Mouse (Mus musculus): ENCODE results near the gene Slc5a3. TPM values are rescaled to one million over a fixed set of nuclear protein-coding genes. Genes with fewer than 3 reads are reported as not detected.

Slc5a3 gene
- total RNA-seq (2015) (2.9 and 3.0 TPM in 2 replicates), total RNA-seq (2017) (3.1 and 4.7 TPM in 2 replicates)

DNA sequence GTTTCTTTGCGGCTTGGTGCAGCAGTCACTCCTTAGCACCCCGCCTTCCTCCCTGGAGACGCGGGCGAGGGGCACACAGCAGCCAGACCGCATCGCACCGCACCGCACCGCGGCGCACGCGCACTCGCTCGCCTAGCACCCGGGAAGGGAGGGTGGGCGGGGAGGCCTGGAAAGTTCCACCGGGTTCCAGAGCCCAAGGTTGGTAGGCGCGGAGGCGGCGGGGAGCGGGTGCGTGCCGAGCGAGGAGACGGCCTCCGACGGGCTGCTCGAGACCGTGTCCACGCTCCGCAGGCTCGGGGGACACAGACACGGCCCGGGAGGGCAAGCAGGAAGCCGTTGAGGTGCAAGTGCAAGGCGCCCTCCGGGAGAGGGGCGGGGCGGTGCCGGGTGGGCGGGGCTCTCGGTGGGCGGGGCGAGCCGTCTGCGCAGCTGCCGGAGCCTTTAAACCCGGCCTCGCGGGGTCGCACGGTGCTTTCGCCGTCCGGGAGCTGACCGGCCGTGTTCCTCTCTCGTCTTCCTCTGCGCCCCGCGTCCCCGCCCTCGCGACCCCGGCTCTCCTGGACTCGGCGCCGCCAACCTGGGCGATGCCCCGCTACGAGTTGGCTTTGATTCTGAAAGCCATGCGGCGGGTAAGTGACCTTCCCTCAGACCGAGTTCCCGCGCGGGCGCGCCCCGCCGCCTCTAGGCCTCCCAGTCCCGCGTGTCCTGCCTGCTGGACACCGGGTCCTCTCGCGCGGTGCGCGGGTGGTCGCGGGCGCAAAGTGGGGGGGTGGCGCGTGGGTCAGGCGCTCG lies at the start of gene Slc5a3, which contains the start of the genes Mrps6 and Gm49711:
Gene Slc5a3, plus strand, starts transcription at position 471 of the 792 bp plus-strand sequence.
Gene Mrps6, plus strand, starts transcription at position 419 of the 792 bp plus-strand sequence.
Gene Gm49711, plus strand, starts transcription at position 465 of the 792 bp plus-strand sequence.
- ATAC-seq (replicated peaks; ENCODE audit: poor library complexity): peak; percentile 77

DNA sequence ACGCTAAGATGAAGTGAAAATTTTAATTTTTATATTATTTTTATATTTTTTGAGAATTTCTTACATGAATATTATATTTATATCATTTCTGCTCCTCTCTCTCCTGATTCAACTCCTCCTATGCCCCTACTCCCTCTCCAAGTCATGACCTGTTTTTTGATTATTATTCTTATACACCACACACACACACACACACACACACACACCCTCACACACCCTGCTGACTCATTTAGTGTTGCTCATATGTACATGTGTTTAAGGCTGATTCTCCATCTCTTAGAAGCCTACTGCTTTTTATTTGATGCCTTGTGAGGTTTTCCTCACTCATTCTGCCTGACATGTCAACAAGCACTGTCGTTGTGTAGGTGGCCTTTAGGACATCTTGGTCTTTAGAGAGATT lies 48.5 kb upstream of the Slc5a3 start:
- ATAC-seq (replicated peaks; ENCODE audit: poor library complexity): no peak

DNA sequence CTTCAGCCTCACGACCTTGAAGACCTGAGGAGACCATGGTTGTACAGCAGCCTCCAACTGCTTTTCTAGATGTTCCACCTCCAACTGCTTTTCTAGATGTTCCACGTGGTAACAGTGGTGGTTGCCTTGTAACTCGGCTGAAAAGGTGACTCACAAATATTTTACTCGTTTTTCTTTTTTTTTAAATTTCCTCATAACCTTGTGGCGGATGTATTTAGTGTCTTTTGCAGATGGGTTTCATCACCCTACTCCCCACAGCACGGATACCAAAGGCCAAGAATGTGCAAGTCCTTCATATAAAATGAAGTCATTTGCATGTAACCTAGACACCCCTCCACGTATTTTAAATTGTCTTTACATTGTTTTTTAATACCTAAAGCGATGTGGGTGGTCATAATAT lies 41.3 kb upstream of the Slc5a3 start:
- peak; percentile 40 for ATAC-seq (replicated peaks; ENCODE audit: poor library complexity)

DNA sequence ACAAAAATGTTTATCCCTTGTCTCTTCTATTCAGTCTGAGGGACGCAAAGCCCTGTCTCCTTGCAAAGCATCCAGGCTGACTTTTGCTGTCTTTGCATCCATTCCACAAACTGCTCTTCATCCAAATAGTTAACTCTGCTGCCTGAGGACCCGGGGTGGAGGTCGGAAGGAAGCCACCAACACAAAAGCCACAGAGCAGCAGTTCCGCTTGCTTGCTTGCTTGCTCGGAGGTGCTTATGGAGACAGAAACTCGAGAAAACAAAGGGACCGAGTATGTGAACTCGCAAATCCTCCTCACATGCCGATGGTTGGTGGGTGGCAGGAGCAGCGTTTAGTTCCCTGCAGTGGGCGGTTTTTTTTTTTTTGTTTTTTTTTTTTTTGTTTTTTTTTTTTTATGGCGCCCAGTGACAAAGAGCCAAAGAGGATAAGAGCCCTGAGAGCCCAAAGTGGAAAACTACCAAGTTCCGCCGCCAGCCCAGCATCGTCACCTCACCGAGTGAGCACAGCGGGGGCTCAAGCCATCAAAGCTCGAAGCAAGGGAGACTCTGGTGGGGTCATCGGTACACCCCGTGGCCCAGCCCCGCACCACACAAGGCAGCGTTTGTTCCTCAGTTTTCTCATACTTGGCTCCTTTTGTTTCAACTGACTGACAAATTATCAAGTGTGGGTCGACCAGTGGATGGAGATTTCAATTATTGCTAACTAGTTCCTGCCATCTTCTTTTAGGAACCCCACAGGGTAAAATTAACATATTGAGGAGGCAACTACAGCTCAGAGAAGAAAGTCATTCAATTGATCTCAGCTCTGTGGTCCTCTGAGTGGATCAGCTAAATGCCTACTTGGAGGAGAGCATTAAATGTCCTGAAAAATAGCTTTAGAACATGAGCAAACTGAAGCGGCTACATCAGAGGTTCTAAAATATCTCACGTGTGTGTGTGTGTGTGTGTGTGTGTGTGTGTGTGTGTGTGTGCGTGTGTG lies 38.7 kb upstream of the Slc5a3 start:
- peak; percentile 58 for ATAC-seq (replicated peaks; ENCODE audit: poor library complexity)

DNA sequence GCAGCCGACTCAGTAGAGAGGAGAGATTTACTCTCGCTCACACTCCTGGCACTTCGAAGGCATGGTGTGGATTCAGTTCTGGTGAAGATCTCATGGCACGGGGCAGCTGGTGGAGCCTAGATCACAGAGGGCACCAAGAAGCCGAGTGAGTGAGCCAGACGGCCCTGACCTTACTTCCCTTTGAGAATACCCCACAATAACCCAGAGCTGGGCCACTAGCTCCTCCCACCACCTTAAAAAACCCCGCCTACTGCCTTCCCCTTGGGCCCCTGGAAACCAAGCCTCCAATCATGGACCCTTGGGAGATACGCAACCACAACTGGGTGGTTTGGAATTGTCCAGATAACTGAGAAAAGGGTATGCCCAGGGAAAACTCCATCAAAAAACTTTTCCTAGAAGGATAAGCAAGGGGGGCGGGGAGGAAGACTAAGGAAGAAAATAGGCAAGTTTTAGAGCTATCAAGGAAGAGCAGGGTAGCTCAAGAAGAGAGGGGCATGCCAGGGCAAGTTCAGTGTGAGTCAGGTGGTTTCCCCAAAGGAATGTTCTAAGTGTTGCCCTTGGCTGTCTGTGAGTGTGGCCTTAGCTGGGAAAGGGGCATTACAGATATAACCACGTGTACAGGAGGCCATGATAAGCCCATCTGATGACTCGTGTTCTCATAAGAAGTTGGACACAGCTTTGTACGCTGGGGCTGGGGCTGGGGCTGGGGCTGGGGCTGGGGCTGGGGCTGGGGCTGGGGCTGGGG lies 36.3 kb upstream of the Slc5a3 start:
- peak; percentile 37 for ATAC-seq (replicated peaks; ENCODE audit: poor library complexity)

DNA sequence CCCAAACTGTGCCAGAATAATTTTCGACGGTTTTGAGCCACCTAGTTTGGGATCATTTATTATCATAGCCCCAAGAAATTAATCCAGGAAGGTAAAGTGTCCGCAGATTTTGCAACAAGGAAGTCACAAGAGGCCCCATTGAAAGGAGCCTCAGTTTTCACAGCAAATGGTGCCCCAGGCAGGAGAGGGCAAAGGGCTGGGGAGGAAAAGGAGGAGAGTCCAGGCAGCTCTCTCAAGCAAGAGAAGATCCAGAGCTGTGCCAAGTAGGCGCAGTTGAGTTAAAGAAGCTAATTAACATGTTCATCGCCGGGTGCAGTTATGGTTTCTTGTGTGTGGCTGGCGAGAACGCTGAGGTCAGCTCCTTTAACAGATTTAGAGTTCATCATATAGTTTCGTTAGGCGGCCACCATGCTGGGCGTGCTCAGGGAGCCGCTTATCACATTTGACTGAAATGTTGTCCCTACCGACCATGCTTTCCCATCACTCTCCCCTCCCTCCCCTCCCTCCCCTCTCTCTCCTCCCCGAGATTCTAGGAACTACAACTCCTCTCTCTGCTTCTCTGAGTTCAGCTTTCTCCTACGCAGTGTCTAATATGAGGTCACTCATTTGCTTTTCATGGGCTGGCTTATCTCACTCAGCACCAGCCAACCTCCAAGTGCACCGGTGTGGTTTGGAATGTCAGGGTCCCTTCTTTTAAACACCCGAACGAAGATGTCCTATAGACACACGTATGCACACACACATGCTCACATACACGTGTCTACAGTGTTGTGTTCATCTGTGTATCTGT lies 35.4 kb upstream of the Slc5a3 start:
- ATAC-seq (replicated peaks; ENCODE audit: poor library complexity): no peak

DNA sequence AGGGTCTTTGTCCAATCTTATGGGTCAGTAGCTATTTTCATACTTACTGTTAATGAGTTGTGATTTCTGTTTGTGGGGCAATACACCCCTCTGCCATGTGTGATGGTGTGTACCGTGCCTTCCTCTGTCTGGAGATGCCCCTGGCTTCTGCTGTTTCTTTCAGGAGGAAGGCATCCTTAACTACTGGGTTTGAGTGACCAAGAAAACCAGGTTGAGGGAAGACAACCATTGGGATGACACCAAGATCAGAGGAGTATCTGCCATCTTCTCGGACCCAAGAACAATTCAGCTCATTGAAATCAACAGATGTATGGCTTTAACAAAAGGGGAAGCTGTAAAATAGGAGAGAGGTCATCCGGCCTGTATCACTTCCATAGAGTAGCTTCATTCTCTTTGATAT lies 24.8 kb upstream of the Slc5a3 start:
- no peak for ATAC-seq (replicated peaks; ENCODE audit: poor library complexity)

DNA sequence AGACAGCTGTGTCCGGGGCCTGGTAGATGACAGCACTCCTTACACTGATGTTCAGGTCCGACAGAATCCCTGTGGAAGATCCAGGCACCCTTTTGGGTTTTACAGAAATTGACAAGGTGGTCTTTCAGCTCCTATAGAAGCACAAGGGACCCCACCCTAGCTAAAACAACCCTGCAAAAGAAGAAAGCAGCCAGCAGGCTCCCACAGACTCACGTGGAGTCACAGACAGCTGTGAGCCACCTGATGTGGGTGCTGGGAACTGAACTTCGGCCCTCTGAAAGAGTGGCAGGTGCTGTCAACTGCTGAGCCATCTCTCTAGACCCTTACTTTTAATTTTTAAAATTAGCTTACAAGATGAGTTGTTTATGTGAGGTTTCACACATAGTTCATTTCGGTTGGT lies 23.4 kb upstream of the Slc5a3 start:
- no peak for ATAC-seq (replicated peaks; ENCODE audit: poor library complexity)

DNA sequence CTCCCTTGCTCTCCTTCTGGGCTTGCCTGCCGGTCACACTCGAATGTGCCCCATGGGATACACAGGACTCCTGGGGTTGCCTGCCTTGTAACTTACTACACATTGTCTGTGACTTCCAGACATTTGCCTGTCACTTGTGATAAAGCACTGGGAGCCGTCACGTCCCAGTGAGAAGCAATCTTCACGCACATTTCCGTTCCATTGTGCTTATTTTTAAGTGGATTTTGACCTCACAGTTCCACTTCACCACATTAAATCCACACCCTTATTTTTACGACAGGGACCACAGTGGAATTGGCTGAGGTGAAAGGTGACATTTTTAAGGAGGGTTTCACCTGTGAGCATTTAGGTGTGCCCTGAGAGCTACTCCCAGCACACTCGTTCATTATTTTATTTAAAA lies 21.4 kb upstream of the Slc5a3 start:
- ATAC-seq (replicated peaks; ENCODE audit: poor library complexity): no peak

DNA sequence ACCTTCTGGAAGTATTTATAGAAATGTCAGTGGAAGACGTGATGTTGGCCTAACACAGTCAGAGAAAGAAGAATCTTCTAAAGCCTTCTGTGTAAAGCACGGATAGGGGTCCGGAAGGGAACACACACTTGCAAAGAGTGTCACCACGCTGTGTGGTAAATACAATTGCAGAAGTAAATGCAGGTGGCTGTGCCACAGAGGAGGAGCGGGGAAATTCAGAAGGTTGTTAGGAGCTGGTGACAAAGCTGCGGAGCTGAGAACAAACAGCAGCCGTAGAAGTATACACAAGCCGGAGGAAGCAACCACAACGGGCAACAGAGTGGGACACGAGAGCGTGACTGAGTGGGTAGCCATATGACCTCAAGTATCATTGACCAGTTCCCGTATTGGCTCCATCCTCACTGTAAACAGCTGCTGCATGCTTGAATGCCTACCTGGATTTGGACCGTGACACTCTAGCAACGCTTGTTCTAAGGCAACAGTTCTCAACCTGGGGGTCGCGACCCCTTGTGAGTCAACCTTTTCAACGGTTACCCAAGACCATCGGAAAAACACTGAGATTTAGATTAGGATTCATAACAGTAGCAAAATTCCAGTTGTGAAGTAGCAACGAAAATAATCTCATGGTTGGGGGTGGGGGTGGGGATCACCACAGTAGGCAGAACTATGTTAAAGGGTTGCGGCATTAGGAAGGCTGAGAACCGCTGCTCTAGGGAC lies 20.1 kb upstream of the Slc5a3 start:
- ATAC-seq (replicated peaks; ENCODE audit: poor library complexity): peak; percentile 88

DNA sequence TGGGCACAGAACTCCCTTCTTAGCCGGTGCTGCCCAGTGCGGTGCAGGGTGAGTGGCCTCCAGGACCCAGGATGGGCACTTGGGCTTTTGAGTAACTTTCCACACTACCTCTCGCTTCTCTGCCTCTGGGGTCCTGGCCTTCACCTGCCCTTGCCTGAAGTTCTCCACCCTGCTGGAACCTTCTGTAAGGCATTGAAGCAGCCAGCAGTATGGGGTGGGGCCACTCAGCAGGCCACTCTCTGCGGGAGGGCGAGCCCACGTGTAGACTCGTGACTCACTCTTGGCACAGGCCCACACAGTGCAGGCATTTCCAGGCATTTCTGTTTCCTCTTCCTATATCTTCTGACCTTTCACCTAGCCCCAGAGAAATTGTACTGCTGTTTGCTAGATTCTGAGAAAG lies 18.7 kb upstream of the Slc5a3 start:
- ATAC-seq (replicated peaks; ENCODE audit: poor library complexity): no peak

DNA sequence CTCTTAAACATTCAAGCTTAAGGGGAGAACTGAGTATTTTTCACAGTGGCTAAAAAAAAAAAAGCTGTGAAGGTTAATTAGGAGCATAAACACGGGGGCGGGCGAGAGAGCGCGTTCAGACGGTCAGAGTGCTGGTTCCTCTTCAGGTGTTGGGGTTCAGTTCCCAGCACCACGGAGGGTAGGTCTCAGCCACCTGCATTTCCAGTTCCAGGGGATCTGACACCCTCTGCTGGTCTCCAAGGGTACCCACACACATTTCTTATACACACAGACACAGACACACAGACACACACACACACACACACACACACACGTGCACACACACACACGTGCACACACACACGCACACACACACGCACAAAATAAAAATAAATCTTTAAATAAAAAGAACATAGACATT lies 18.2 kb upstream of the Slc5a3 start:
- no peak for ATAC-seq (replicated peaks; ENCODE audit: poor library complexity)

DNA sequence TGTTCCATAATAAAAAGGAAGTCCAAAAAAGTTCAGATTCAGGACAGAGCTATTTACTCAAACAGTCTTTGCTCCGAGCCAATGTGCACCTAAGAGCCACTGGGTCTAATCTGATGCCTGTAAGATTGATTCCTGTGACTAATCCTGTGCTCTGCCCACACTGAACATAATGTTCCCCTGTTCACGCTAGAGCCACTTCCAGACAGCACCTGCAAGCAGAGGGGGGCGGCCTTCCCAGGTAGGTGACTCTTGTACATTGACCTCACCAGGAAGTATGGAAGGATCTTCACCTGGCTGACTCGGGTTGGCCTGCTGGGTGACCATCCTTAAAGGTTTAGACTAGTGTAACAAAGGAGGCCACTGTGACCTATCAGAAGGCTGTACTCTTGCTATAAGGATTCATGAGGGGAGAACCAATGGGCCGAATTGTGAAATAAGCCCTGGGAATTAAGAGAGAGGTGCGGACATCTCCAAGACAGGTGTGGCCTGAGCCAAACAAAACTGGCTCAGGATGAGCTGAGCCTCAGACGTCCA lies 6.3 kb upstream of the Slc5a3 start:
- ATAC-seq (replicated peaks; ENCODE audit: poor library complexity): no peak

DNA sequence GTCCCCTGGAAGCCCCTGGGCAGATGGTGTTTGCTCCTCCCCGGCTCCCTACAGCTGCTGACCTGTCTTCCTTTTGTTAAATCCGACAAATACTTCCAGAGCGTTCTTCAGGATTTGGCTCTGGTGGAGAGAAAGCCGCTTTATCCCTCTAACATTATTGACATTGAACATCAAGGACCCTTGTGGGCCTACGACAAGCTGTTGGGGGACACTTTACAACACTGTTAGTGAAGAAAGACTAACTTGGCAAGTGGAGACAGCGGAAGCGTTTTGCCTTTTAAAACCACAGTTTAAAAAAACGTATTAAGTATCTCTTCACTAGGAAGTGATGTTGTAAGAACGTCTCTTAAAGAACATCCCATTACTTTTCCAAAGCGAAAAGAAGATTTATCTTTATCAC lies 5.6 kb upstream of the Slc5a3 start:
- no peak for ATAC-seq (replicated peaks; ENCODE audit: poor library complexity)

DNA sequence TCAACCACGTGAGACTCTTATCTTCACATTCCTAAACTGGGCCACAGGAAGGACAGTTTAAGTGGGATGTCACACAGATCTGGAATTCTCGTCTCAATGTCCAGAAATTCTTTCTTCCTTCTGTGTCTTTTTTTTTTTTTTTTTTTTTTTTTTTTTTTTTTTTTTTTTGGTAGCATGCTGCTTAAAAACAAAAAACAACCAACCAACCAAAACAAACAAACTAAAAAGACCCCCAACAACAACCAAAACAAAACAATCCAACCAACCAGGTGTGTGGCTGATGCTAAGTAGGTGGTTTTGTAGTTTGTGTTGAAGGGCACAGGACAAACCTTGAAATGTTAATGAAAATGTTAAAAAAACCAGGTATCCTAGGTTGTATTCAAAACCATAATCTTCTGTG lies 1.4 kb upstream of the Slc5a3 start:
- no peak for ATAC-seq (replicated peaks; ENCODE audit: poor library complexity)

DNA sequence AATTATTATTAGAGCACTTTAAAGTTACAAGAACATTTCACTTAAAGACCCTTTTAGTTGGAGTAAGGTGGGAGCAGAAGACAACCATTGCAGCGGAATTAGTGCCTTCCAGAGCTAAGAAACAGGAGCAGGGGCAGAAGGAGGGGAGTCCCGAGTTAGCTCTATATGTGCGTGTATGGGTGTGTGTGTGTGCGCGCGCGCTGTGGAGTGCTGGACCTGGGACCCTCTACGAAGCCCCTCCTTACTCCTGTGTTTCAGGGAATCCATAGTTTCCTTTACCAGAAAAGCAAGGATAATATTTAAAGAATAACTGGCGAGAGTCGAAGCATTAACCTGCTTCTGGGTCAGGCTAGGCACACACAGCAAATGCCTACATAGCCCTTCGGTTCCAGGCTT lies 668 bp upstream of the Slc5a3 start:
- ATAC-seq (replicated peaks; ENCODE audit: poor library complexity): no peak; the same call in 1 of the 2 replicates

DNA sequence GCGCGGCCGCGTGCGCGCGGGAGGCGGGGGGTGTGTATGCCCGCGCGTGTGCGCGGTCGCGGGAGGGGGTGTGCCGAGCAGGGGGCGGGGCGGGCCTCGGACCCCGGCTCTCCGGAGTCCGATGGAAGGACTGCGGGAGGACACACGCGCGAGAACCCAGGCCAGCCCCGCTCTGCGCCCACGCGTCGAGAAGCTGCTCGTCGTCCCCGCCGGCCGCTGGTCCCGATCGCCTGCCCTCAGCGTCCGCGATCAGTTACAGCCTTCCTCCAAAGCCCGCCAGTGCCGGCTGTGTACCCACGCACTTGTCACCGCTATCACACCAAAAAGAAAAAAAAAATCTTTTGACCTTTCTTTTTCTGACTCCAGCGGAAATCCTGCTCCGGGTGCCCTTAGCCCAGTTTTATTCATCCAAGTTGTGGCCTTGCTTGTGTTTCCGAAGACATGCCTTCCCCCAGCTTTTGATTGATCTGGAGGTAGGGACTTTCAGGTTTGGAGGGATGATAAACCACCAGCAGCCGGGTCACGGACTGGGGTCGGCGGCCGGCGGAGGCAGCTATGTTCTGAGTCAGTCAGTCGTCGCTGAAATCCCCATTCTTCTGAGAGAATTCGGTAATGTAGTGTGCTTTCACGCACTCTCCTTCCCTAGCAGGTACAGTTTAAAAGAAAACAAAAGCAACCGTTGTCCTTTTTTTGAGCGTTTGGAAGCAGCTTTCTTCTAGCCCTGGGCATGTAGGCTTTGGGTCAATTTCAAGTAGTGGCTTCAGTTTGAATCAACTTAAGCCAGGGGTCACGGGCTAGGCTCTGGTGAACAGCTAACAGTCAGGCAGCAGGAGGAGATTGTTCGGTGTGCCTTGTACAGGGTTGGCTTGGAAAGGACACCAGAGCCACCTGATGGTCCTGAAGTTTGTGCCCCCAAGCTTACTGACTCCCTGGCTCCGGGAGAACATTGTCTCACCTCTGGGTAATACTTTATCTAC lies 810 bp downstream of the Slc5a3 start:
- ATAC-seq (replicated peaks; ENCODE audit: poor library complexity): no peak

DNA sequence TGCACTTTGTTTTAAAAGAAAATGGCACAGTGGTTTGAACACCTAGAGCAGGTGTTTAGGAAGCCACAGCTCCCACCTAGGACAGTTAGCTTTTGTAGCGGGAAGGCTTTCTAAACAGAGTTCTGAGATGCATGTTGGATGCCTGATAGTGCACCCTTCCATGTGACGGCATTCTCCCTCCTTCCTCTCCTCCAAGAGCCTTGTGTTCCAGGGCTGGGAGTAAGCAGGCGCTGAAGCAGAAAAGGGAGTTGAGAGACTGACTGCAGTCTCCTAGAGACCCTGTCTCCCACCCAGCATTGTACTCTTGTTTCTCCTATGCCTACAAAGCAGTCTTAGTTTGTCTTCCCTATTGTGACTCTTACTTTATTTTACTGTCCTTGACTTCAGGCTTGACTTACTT lies 2.1 kb downstream of the Slc5a3 start:
- ATAC-seq (replicated peaks; ENCODE audit: poor library complexity): no peak

Measured in megakaryocyte progenitor cell, adult 5-6 weeks (primary cell).